In the genomic region with DNA sequence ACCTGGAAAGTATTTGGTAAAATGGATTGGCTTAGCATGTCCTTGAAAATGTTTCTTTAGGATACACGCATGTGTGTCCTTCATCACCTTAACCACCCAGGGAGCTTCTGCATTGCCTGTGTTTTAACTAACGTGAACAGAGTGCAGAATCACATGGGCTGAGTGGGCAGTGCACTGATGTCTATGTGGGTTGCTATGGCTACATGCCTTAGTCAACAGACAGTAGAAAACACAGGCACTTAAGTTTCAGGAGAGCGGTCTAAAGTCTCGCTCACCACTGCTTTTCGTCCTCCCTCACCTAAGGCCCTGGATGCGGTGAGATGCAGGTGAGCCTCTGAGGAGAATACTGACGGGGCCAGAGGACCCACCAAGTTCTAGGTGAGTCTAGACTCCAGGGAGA, we compare ENCODE assay signal across 19 mouse cellular contexts.
DNase-seq lines count a peak whose midpoint lies in the region; ATAC-seq lines count a peak whose summit lies in the region.
"Had no signal": no experiment of that assay in that cellular context is flagged by ENCODE, and none has a peak within 500 bp of the region (broad histone marks: within the 10 kb centered on the region; RNA-seq: fewer than 3 reads in every experiment).

No protein-coding gene starts in this region.

- H3K4me1 ChIP-seq in hindbrain, embryonic 16.5 days (ENCODE audit: control insufficient read depth, insufficient read depth, low read depth, low read length): no peaks in the 10 kb centered on the region; the same call in 1 of the 2 replicates
- peaks cover 12% of the 10 kb centered on the region for H3K4me1 ChIP-seq in hindbrain, embryonic 13.5 days (replicated peaks)
- peaks cover 23% of the 10 kb centered on the region for H3K4me1 ChIP-seq in midbrain, embryonic 12.5 days
- peaks cover 18% of the 10 kb centered on the region for H3K4me1 ChIP-seq in midbrain, embryonic 16.5 days (ENCODE audit: control insufficient read depth, insufficient read depth, low read length)
- H3K4me1 ChIP-seq: embryonic facial prominence, embryonic 15.5 days; liver, embryonic 15.5 days had no signal

- no peak overlapping the region for H3K9ac ChIP-seq in hindbrain, embryonic 16.5 days (ENCODE audit: low read depth, low read length)
- H3K9ac ChIP-seq in hindbrain, embryonic 13.5 days: no peak overlapping the region
- H3K9ac ChIP-seq in midbrain, embryonic 12.5 days (replicated peaks): no peak overlapping the region
- H3K9ac ChIP-seq in midbrain, embryonic 16.5 days (ENCODE audit: low read depth, low read length): no peak overlapping the region
- H3K9ac ChIP-seq: embryonic facial prominence, embryonic 15.5 days; forebrain, embryonic 13.5 days; heart, embryonic 13.5 days; liver, embryonic 15.5 days had no signal

- H3K4me2 ChIP-seq in hindbrain, embryonic 16.5 days (ENCODE audit: low read length): no peak overlapping the region
- no peak overlapping the region for H3K4me2 ChIP-seq in hindbrain, embryonic 13.5 days
- H3K4me2 ChIP-seq in midbrain, embryonic 12.5 days (replicated peaks): no peak overlapping the region
- H3K4me2 ChIP-seq in midbrain, embryonic 16.5 days (ENCODE audit: low read length): no peak overlapping the region
- H3K4me2 ChIP-seq: embryonic facial prominence, embryonic 15.5 days; forebrain, embryonic 13.5 days; heart, embryonic 13.5 days; liver, embryonic 15.5 days had no signal

- no peaks in the 10 kb centered on the region for H3K27me3 ChIP-seq in hindbrain, embryonic 16.5 days (replicated peaks; ENCODE audit: control insufficient read depth, insufficient read depth, low read length)
- no peaks in the 10 kb centered on the region for H3K27me3 ChIP-seq in hindbrain, embryonic 13.5 days
- no peaks in the 10 kb centered on the region for H3K27me3 ChIP-seq in midbrain, embryonic 12.5 days
- H3K27me3 ChIP-seq in midbrain, embryonic 16.5 days (ENCODE audit: control insufficient read depth, insufficient read depth, low read depth, low read length): no peaks in the 10 kb centered on the region
- H3K27me3 ChIP-seq: embryonic facial prominence, embryonic 15.5 days; forebrain, embryonic 13.5 days; heart, embryonic 13.5 days; liver, embryonic 15.5 days had no signal

- H3K4me3 ChIP-seq in hindbrain, embryonic 16.5 days (ENCODE audit: low read length): no peak overlapping the region
- no peak overlapping the region for H3K4me3 ChIP-seq in hindbrain, embryonic 13.5 days
- no peak overlapping the region for H3K4me3 ChIP-seq in midbrain, embryonic 12.5 days
- no peak overlapping the region for H3K4me3 ChIP-seq in midbrain, embryonic 16.5 days (ENCODE audit: low read depth, low read length)
- H3K4me3 ChIP-seq: embryonic facial prominence, embryonic 15.5 days; forebrain, embryonic 13.5 days; heart, embryonic 13.5 days; left cerebral cortex, adult 2 months; liver, embryonic 15.5 days; myocyte had no signal

- peak; percentile 10 for DNase-seq in lung, postnatal 36 days
- DNase-seq in lung, postnatal 4 days: no peak
- no peak for DNase-seq in adrenal gland, postnatal 4 days (ENCODE audit: low spot score in 2 of 2)
- DNase-seq: adrenal gland, adult 2 months; cerebellum, adult 9-10 months; gastrocnemius, postnatal 14 days; kidney, postnatal 36 days had no signal

- H3K9me3 ChIP-seq in hindbrain, embryonic 16.5 days (ENCODE audit: control insufficient read depth, low read length): no peaks in the 10 kb centered on the region
- H3K9me3 ChIP-seq in hindbrain, embryonic 13.5 days: no peaks in the 10 kb centered on the region
- H3K9me3 ChIP-seq in midbrain, embryonic 12.5 days: no peaks in the 10 kb centered on the region
- no peaks in the 10 kb centered on the region for H3K9me3 ChIP-seq in midbrain, embryonic 16.5 days (replicated peaks; ENCODE audit: control insufficient read depth, low read length, poor library complexity, severe bottlenecking)
- H3K9me3 ChIP-seq: embryonic facial prominence, embryonic 15.5 days; forebrain, embryonic 13.5 days; heart, embryonic 13.5 days; liver, embryonic 15.5 days had no signal

- whole genome bisulfite sequencing in hindbrain, embryonic 16.5 days: 75% methylated on average over 7 of the region's 7 CpGs
- 78% methylated on average over 7 of the region's 7 CpGs for WGBS in hindbrain, embryonic 13.5 days
- 77% methylated on average over 7 of the region's 7 CpGs for WGBS in midbrain, embryonic 12.5 days
- 68% methylated on average over 7 of the region's 7 CpGs for WGBS in midbrain, embryonic 16.5 days

- ATAC-seq in hindbrain, embryonic 16.5 days: peak; percentile 44; the same call in 1 of the 2 replicates
- no peak for ATAC-seq in hindbrain, embryonic 13.5 days (ENCODE audit: low FRiP score)
- peak; percentile 7; the same call in 1 of the 2 replicates for ATAC-seq in midbrain, embryonic 12.5 days (ENCODE audit: low FRiP score, low read depth)
- ATAC-seq in midbrain, embryonic 16.5 days: peak; percentile 63; the same call in 1 of the 2 replicates
- ATAC-seq: CD4-positive, CD25-positive, alpha-beta regulatory T cell, adult 4 months; forebrain, embryonic 13.5 days; intestine, postnatal 0 days had no signal

- no peak overlapping the region for H3K27ac ChIP-seq in hindbrain, embryonic 16.5 days (ENCODE audit: low read depth, low read length)
- no peak overlapping the region for H3K27ac ChIP-seq in hindbrain, embryonic 13.5 days
- no peak overlapping the region for H3K27ac ChIP-seq in midbrain, embryonic 12.5 days (replicated peaks)
- H3K27ac ChIP-seq in midbrain, embryonic 16.5 days (ENCODE audit: low read length): no peak overlapping the region
- H3K27ac ChIP-seq: embryonic facial prominence, embryonic 15.5 days; forebrain, embryonic 13.5 days; heart, embryonic 13.5 days; left cerebral cortex, adult 2 months; liver, embryonic 15.5 days had no signal

- H3K36me3 ChIP-seq in hindbrain, embryonic 16.5 days (ENCODE audit: control insufficient read depth, insufficient read depth, low read length): 0 out of 2 replicates have a peak, but pooled peaks cover 3% of the 10 kb centered on the region
- peaks cover 27% of the 10 kb centered on the region; the same call in 1 of the 2 replicates for H3K36me3 ChIP-seq in hindbrain, embryonic 13.5 days
- H3K36me3 ChIP-seq in midbrain, embryonic 12.5 days: peaks cover 32% of the 10 kb centered on the region
- peaks cover 3% of the 10 kb centered on the region; the same call in 1 of the 2 replicates for H3K36me3 ChIP-seq in midbrain, embryonic 16.5 days (ENCODE audit: control insufficient read depth, insufficient read depth, low read length)
- H3K36me3 ChIP-seq: liver, embryonic 15.5 days had no signal
